Mouse (Mus musculus) lung, postnatal 0 days (tissue): ENCODE results near the gene Far1. TPM values are rescaled to one million over a fixed set of nuclear protein-coding genes. Genes with fewer than 3 reads are reported as not detected.

Experiments used
- ATAC-seq: fragments of 200-750 bp; cut with Nextera tagmentation; 2 replicates; pipeline ENCODE4 v1.8.0; 2017; ENCODE audit warnings: moderate library complexity
- DNase-seq: peaks from one replicate; pipeline ENCODE4 v3.0.0-alpha.2; 2016; ENCODE audit warnings: low spot score
- H3K27ac ChIP-seq: fragments of 300-500 bp; sonication (generic); 2 replicates; pipeline ENCODE4 v1.5.1; 2014; ENCODE audit warnings: antibody characterized with exemption, mild to moderate bottlenecking, low read length, mixed read lengths
- H3K27me3 ChIP-seq: fragments of 300-500 bp; sonication (generic); replicated peaks from 2 replicates; pipeline ENCODE4 v1.6.1; 2014; ENCODE audit warnings: low read length, mixed read lengths; ENCODE audit not compliant: insufficient read depth
- H3K36me3 ChIP-seq: fragments of 300-500 bp; sonication (generic); 2 replicates; pipeline ENCODE4 v1.6.1; 2014; ENCODE audit warnings: low read length, mixed read lengths; ENCODE audit not compliant: insufficient read depth
- H3K4me1 ChIP-seq: fragments of 300-500 bp; sonication (generic); 2 replicates; pipeline ENCODE4 v1.6.1; 2014; ENCODE audit warnings: antibody characterized with exemption, low read depth, low read length, mixed read lengths; ENCODE audit not compliant: insufficient read depth
- H3K4me2 ChIP-seq: fragments of 300-500 bp; sonication (generic); replicated peaks from 2 replicates; pipeline ENCODE4 v1.6.1; 2014; ENCODE audit warnings: low read depth, mild to moderate bottlenecking, low read length, moderate library complexity, mixed read lengths
- H3K4me3 ChIP-seq: fragments of 300-500 bp; sonication (generic); 2 replicates; pipeline ENCODE4 v1.5.1; 2014; ENCODE audit warnings: low read depth, low read length
- H3K9ac ChIP-seq: fragments of 300-500 bp; sonication (generic); replicated peaks from 2 replicates; pipeline ENCODE4 v1.6.1; 2014; ENCODE audit warnings: low read depth, mild to moderate bottlenecking
- H3K9me3 ChIP-seq: fragments of 300-500 bp; sonication (generic); 2 replicates; pipeline ENCODE4 v1.6.1; 2016; ENCODE audit warnings: low read length, mixed read lengths
- CTCF ChIP-seq: IDR thresholded peaks from 2 replicates; pipeline ENCODE4 v1.5.1; 2016; ENCODE audit warnings: antibody characterized with exemption, mild to moderate bottlenecking
- EP300 ChIP-seq: IDR thresholded peaks from 2 replicates; pipeline ENCODE4 v1.6.1; 2016; ENCODE audit warnings: antibody characterized with exemption, mild to moderate bottlenecking, control low read depth
- WGBS: fragments of 180-500 bp; shearing (Covaris S2); extraction: QIAGEN DNeasy Blood & Tissue Kit; methylation state at CpG from one replicate; pipeline ENCODE4 v1.1.7; 2014; 5-methylcytosine and 5-hydroxymethylcytosine counted together
- polyA plus RNA-seq: library from polyadenylated mRNA; unstranded; fragments of >200 nt; fragmentation: Nextera tagmentation; extraction: Ambion mirVana; gene quantifications from 2 replicates; pipeline ENCODE4 v1.2.1, GENCODE M21; 2015

The Far1 gene
- polyA plus RNA-seq, 1 experiment from 2014 or later, result 39.9 TPM

DNA sequence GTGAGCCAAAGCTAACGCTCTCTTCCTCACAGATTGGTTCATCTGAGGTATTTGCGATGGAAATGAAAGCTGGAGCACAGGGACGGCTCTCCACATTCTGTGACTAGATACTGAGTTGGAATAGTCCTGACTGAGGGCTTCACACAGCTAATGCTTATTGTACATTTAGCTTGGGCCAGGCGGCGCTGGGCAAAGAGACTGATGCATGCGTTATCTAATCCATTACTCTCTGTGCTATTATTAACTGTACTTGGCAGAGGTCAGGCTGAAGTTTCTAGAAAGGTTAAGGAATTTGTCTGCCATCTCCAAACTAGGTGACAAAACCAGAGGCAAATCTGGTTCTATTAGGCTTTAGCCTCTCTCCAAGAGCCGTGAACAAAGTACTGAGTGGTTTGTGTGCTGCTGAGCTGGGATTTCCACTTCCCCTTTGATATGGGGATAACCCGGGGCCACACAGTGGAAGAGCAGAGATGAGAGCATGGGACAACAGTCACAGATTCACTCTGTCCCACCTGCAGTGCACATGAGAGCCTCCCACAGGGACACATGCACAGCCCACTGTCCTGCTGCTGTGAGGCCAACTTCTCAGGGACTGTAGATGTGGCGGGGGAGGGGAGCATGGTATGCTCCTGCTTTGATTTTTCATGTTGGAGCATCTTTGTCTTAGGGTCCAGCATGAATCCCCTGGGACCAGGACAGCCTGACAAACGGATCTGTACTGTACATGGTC, 100.7 kb downstream of the Far1 start:
- 71% methylated on average over 10 of the region's 10 CpGs for WGBS
- no peaks in the 10 kb centered on the region for H3K27me3 ChIP-seq
- H3K9me3 ChIP-seq, result no peaks in the 10 kb centered on the region
- H3K4me1 ChIP-seq, result no peaks in the 10 kb centered on the region
- TF ChIP-seq CTCF (no peak), EP300 (no peak)
- no peak overlapping the region for H3K4me2 ChIP-seq
- H3K4me3 ChIP-seq, result no peak overlapping the region
- no peak overlapping the region for H3K9ac ChIP-seq
- ATAC-seq, result no peak
- DNase-seq, result no peak
- no peak overlapping the region for H3K27ac ChIP-seq
- H3K36me3 ChIP-seq, result no peaks in the 10 kb centered on the region

DNA sequence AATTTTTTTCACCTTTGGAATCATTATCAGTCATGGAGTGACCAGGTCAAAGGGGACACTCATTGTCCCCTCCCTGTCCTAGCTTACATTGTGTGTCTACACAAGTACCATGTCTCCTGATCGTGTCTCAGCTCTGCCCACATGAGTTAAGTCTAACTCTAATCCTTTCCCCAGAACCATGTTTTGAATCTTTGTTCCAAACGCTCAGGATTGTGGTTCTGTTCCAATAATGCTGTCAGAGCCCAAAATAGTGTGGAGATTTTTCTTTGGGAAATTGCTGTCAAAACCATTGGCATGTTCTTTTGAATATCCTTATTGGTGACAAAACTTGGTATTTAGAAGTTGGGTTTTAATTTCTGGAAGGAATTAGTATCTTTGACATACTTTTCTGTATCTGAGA, 105.5 kb downstream of the Far1 start:
- no peak overlapping the region for H3K4me2 ChIP-seq
- WGBS, result 76% methylated on average over 2 of the region's 2 CpGs

DNA sequence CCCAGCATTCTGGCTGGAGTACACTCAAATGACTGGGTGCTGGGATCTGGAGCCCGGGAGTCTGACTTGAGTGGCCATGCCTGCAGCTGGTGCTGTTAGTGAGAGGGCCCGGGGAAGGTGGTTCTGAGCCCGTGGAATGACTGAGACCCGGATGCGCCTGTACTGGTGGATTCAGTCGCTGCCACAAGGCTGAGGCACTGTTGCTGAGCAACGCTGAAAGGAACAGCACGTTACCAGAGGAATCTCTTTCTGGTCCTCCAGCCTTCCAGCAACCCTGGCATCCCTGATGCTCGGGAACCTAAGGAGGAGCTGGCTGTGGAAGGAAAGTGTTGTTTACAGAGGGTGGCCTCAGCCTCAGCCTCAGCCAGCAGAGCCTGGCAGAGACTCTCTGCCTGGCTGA, 106.1 kb downstream of the Far1 start:
- no peaks in the 10 kb centered on the region for H3K9me3 ChIP-seq
- no peak overlapping the region for H3K27ac ChIP-seq
- ATAC-seq (no peak), DNase-seq (no peak)
- WGBS, result 72% methylated on average over 9 of the region's 9 CpGs
- no peaks in the 10 kb centered on the region for H3K4me1 ChIP-seq
- H3K4me3 ChIP-seq, result no peak overlapping the region
- H3K4me2 ChIP-seq, result no peak overlapping the region
- no peak overlapping the region for H3K9ac ChIP-seq
- H3K27me3 ChIP-seq, result no peaks in the 10 kb centered on the region
- TF ChIP-seq CTCF (no peak), EP300 (no peak)
- no peaks in the 10 kb centered on the region for H3K36me3 ChIP-seq

More for the DNA sequence above, 105.5 kb downstream of the Far1 start:
- H3K9me3 ChIP-seq, result no peaks in the 10 kb centered on the region
- no peak overlapping the region for H3K9ac ChIP-seq
- H3K4me1 ChIP-seq, result no peaks in the 10 kb centered on the region
- DNase-seq, result no peak
- H3K4me3 ChIP-seq, result no peak overlapping the region
- no peak overlapping the region for H3K27ac ChIP-seq
- TF ChIP-seq EP300, result no peak
- TF ChIP-seq CTCF, result no peak
- H3K36me3 ChIP-seq, result no peaks in the 10 kb centered on the region
- H3K27me3 ChIP-seq, result no peaks in the 10 kb centered on the region
- no peak for ATAC-seq

Other genes with a start within 250 kb of the Far1 start
- 20.6 and 20.8 TPM in 2 replicates for gene Btbd10, start 144.4 kb upstream of the Far1 start, polyA plus RNA-seq
- gene Pth, start 125.3 kb upstream of the Far1 start, polyA plus RNA-seq, result not detected in 2 replicates